Mouse (Mus musculus) CH12.LX (cell line): Measurements from ENCODE around the gene Coq10a.
A peak's percentile ranks its signal among the peaks of the same experiment; 100 is the strongest.

Experiments
- BHLHE40 ChIP-seq: IDR thresholded peaks from 2 replicates; pipeline ENCODE4 v1.6.1; 2011; ENCODE audit warnings: mild to moderate bottlenecking, low read depth, low read length, improper control_type of control experiment
- CTCF ChIP-seq, 2 experiments: IDR thresholded peaks in 1 of 2; conservative IDR thresholded peaks in 1 of 2; 2 replicates each; pipeline ENCODE4 v1.5.1; 2011 to 2012; ENCODE audit warnings: low read depth in 2 of 2, low read length in 2 of 2, improper control_type of control experiment in 1 of 2, inconsistent platforms in 1 of 2, mild to moderate bottlenecking in 1 of 2, moderate library complexity in 1 of 2
- E2F4 ChIP-seq: IDR thresholded peaks from 2 replicates; pipeline ENCODE4 v1.6.1; 2011; ENCODE audit warnings: low read depth, low read length, improper control_type of control experiment; ENCODE audit not compliant: insufficient replicate concordance
- EP300 ChIP-seq: IDR thresholded peaks from 2 replicates; pipeline ENCODE4 v1.6.1; 2011; ENCODE audit warnings: low read length, improper control_type of control experiment
- HCFC1 ChIP-seq: IDR thresholded peaks from 2 replicates; pipeline ENCODE4 v1.6.1; 2012; ENCODE audit warnings: low read depth, mild to moderate bottlenecking, inconsistent platforms, low read length, improper control_type of control experiment
- MAFK ChIP-seq: IDR thresholded peaks from 2 replicates; pipeline ENCODE4 v1.6.1; 2011; ENCODE audit warnings: low read length, improper control_type of control experiment; ENCODE audit not compliant: insufficient replicate concordance
- POLR2A ChIP-seq: IDR thresholded peaks from 2 replicates; pipeline ENCODE4 v1.6.1; 2011; ENCODE audit warnings: low read depth, mild to moderate bottlenecking, improper control_type of control experiment, low read length
- RAD21 ChIP-seq: IDR thresholded peaks from 2 replicates; pipeline ENCODE4 v1.6.1; 2011; ENCODE audit warnings: low read depth, mild to moderate bottlenecking, low read length, improper control_type of control experiment, moderate library complexity
- RCOR1 ChIP-seq: conservative IDR thresholded peaks from 2 replicates; pipeline ENCODE4 v1.6.1; 2012; ENCODE audit warnings: low read depth, mild to moderate bottlenecking, inconsistent platforms, low read length, improper control_type of control experiment
- TCF12 ChIP-seq: IDR thresholded peaks from 2 replicates; pipeline ENCODE4 v1.6.1; 2014; ENCODE audit warnings: low read depth, mild to moderate bottlenecking, inconsistent platforms, low read length, improper control_type of control experiment
- ZC3H11A ChIP-seq: IDR thresholded peaks from 2 replicates; pipeline ENCODE4 v1.6.1; 2012; ENCODE audit warnings: low read depth, mild to moderate bottlenecking, inconsistent platforms, low read length, improper control_type of control experiment
- ZKSCAN1 ChIP-seq: IDR thresholded peaks from 2 replicates; pipeline ENCODE4 v1.6.1; 2012; ENCODE audit warnings: low read depth, inconsistent platforms, low read length, improper control_type of control experiment, borderline replicate concordance

GRCm38 (mm10) chr10:128408591-128409535 lies 40.1 kb upstream of the Coq10a start:
- TF ChIP-seq RCOR1 (no peak), ZC3H11A (no peak), POLR2A (peak; percentile 53), MAFK (no peak), HCFC1 (no peak), CTCF (conservative IDR thresholded peaks at IDR 0.05 in 1 of 2, IDR thresholded peaks at IDR 0.05 in 1 of 2; ENCODE audit: low read depth in 2 of 2, low read length in 2 of 2) (no peak), BHLHE40 (no peak), RAD21 (no peak), EP300 (no peak), TCF12 (no peak; the same call in 1 of the 2 replicates), E2F4 (no peak), ZKSCAN1 (no peak)
